Mouse (Mus musculus): ENCODE results near the gene Kif2a.
"Not testable (repeated sequence)": the region's sequence is repeated elsewhere in the genome, so short reads cannot be mapped to it uniquely, and the experiment has no call there.

Gene Kif2a

DNA sequence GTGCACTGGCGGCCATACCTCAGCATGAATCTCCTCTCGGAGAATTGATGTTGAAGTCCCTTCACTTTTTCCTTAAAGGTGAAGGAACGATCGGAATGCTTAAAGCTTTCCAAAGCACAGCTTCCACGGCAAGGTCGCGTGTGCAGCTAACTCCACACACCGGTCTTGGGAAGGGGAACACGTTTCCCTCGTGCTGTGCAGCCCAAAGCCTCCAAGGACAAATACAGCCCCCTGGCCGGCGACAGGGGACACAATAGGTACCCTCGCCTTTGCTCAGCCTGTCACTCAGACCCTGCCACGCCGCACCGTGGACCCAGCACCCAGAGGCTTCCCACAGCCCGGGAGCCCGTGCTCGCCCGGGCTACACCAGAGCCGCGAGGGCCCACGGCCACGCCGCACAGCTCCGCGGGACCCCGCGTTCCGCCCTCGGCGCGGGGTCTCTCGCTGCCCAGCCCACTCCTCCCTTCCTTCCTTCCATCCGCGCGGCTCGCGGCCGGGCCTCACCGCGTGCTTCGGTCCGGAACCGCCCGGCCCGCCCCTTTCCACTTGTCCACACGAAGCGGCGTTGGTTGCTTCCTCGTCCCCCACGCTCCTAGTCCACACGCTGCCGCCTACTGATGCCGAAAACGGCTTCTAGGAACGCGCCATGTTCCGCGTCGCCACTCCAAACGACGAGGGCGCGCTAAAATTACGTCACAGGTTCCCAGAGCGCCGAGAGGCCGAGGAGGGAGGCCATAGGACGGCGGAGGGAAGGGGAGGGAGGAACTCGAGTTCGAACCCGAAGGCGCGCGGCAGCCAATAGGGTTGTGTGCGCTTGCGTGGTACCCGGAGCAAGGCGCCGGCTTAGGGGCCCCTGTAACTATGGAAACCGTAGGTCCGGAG is 85.4 kb downstream of the Kif2a start, which contains the start of gene Ipo11:
Gene Ipo11 (minus strand): TSS at position 703 of the 882 bp plus-strand sequence.
- peak; percentile 86 for DNase-seq (ENCODE audit: low read depth)

GRCm38 (mm10) chr13:106935871-106936255 is 86.1 kb downstream of the Kif2a start:
- no peak for DNase-seq (ENCODE audit: low read depth)

GRCm38 (mm10) chr13:106929201-106929600 is 92.7 kb downstream of the Kif2a start:
- no peak for DNase-seq (ENCODE audit: low read depth)

GRCm38 (mm10) chr13:106928296-106928695 is 93.6 kb downstream of the Kif2a start:
- no peak for DNase-seq (ENCODE audit: low read depth)

DNA sequence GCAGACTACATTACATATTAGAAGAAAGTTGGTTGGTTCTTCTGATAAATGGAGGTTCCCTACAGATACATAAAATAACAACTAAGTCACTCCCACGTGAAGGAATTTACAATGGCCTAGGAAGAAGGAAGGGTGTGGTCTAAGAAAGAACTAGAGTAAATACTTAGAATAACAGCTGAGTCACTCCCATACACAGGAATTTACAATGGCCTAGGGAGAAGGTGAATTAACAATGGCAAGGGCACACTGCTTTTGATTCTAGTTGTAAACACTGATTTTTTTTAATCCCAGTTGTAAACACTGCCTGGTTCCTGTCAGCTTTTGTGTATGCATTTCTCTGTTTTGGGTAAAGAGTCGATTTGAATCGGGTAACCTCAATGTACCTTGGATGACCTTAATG is 96.0 kb downstream of the Kif2a start:
- DNase-seq (ENCODE audit: low read depth), result not testable (repeated sequence)

GRCm38 (mm10) chr13:106918322-106919050 is 103.4 kb downstream of the Kif2a start:
- DNase-seq (ENCODE audit: low read depth), result peak; percentile 12

GRCm38 (mm10) chr13:106913125-106913736 is 108.7 kb downstream of the Kif2a start:
- no peak for DNase-seq (ENCODE audit: low read depth)

- no peak for DNase-seq (ENCODE audit: low read depth)
Measured at GRCm38 (mm10) chr13:106910096-106910495, 111.8 kb downstream of the Kif2a start.

All from fibroblast of lung, adult 2 months (primary cell).